Mouse (Mus musculus): ENCODE data around the gene Frmd4a.

GRCm38 (mm10) chr2:4018909-4019308, 1.4 kb downstream of the Frmd4a start:
- TF ChIP-seq POLR2A (IDR thresholded peaks at IDR 0.05; ENCODE audit: borderline replicate concordance, extremely low read depth, low read depth, low read length) (no peak), CTCF (IDR thresholded peaks at IDR 0.05; ENCODE audit: insufficient read depth, low read length) (no peak)
